Mouse (Mus musculus) erythroid progenitor cell, adult 5-6 weeks (primary cell): ENCODE results near the gene Dlec1. TPM values are rescaled to one million over a fixed set of nuclear protein-coding genes. Genes with fewer than 3 reads are reported as not detected.

Experiments used
- ATAC-seq: replicated peaks from 2 replicates; pipeline ENCODE4 v1.8.0; 2016; ENCODE audit warnings: moderate number of reproducible peaks, mild to moderate bottlenecking, moderate TSS enrichment, inconsistent platforms; ENCODE audit not compliant: poor library complexity, low FRiP score, severe bottlenecking
- total RNA-seq, 2 experiments: library from RNA; stranded (forward) in 1 of 2; stranded (reverse) in 1 of 2; fragments of 150-400 nt in 1 of 2; fragments of 186-747, 209-891 nt in 1 of 2; gene quantifications; 2 replicates each; pipeline versions ENCODE4 v1.2.3 to v1.2.4; 2015 to 2017; ENCODE audit warnings: low replicate concordance in 2 of 2

Dlec1 gene
- 0.36 TPM in 1 of 2 replicates, not detected in the other for total RNA-seq (2015; ENCODE audit: low replicate concordance)
- total RNA-seq (2017; ENCODE audit: low replicate concordance) = not detected in 2 replicates

GRCm38 (mm10) chr9:119101992-119102782 lies at the start of gene Dlec1:
TSS of gene Dlec1 (plus strand) at chr9:119102478.
- ATAC-seq = no peak

- no peak; the same call in 1 of the 2 replicates for ATAC-seq
Observed at GRCm38 (mm10) chr9:119053964-119054576, 48.2 kb upstream of the Dlec1 start.

- no peak for ATAC-seq
Observed at GRCm38 (mm10) chr9:119055336-119055735, 46.9 kb upstream of the Dlec1 start.

GRCm38 (mm10) chr9:119058245-119058644 lies 44.0 kb upstream of the Dlec1 start:
- no peak for ATAC-seq

GRCm38 (mm10) chr9:119060701-119061100 lies 41.6 kb upstream of the Dlec1 start:
- no peak for ATAC-seq

- no peak for ATAC-seq
Observed at GRCm38 (mm10) chr9:119063036-119063644, 39.1 kb upstream of the Dlec1 start.

GRCm38 (mm10) chr9:119064296-119064695 lies 38.0 kb upstream of the Dlec1 start:
- no peak for ATAC-seq

GRCm38 (mm10) chr9:119067601-119068000 lies 34.7 kb upstream of the Dlec1 start:
- no peak for ATAC-seq

- no peak for ATAC-seq
Observed at GRCm38 (mm10) chr9:119068266-119068665, 34.0 kb upstream of the Dlec1 start.

GRCm38 (mm10) chr9:119070173-119070825 lies 32.0 kb upstream of the Dlec1 start:
- no peak for ATAC-seq

- no peak for ATAC-seq
Observed at GRCm38 (mm10) chr9:119071786-119072185, 30.5 kb upstream of the Dlec1 start.

- no peak for ATAC-seq
Observed at GRCm38 (mm10) chr9:119073184-119073895, 28.9 kb upstream of the Dlec1 start.

GRCm38 (mm10) chr9:119075685-119076084 lies 26.6 kb upstream of the Dlec1 start:
- ATAC-seq = no peak

GRCm38 (mm10) chr9:119080040-119080675 lies 22.1 kb upstream of the Dlec1 start:
- no peak for ATAC-seq

GRCm38 (mm10) chr9:119082039-119082438 lies 20.2 kb upstream of the Dlec1 start:
- ATAC-seq = no peak

- ATAC-seq = no peak
Observed at GRCm38 (mm10) chr9:119082656-119083430, 19.4 kb upstream of the Dlec1 start.

GRCm38 (mm10) chr9:119083966-119084365 lies 18.3 kb upstream of the Dlec1 start:
- no peak for ATAC-seq

- no peak for ATAC-seq
Observed at GRCm38 (mm10) chr9:119086451-119086850, 15.8 kb upstream of the Dlec1 start.
